Mouse (Mus musculus): ENCODE results near the gene Ccdc85a. TPM values are rescaled to one million over a fixed set of nuclear protein-coding genes. Genes with fewer than 3 reads are reported as not detected.
A peak's percentile ranks its signal among the peaks of the same experiment; 100 is the strongest.

Ccdc85a gene
- polyA plus RNA-seq, 2 experiments = 1.8 to 2.6 TPM

DNA sequence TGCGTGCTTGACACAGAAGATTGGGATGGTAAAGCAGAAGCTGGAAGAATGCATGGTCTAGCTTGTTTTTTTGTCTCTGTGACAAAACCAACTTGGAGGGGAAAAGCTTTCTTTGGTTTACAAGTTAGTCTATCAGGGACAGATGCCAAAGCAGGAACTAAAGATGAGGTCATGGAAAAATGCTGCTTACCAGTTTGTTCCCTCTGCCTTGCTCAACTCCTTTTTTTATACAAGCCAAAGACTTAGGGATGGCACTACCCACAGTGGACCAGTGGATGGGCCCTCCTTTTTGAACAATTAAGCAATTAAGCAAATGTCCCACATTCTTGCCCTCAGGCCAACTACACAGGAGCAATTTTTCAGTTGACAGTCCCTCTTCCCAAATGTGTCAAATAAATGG lies 42.8 kb downstream of the Ccdc85a start:
- DNase-seq (ENCODE audit: low spot score) = no peak
- H3K4me2 ChIP-seq (replicated peaks; ENCODE audit: low read depth, low read length, severe bottlenecking) = no peak overlapping the region
- no peak for ATAC-seq (ENCODE audit: low FRiP score, low read depth)
- H3K9me3 ChIP-seq (ENCODE audit: control insufficient read depth, low read length) = no peaks in the 10 kb centered on the region
- no peaks in the 10 kb centered on the region for H3K4me1 ChIP-seq (ENCODE audit: control insufficient read depth, insufficient read depth, low read length)
- H3K36me3 ChIP-seq (ENCODE audit: control insufficient read depth, insufficient read depth, low read length) = no peaks in the 10 kb centered on the region
- H3K9ac ChIP-seq (ENCODE audit: low read depth, low read length, severe bottlenecking) = no peak overlapping the region
- TF ChIP-seq POLR2A (IDR thresholded peaks at IDR 0.05; ENCODE audit: borderline replicate concordance, extremely low read depth, insufficient read depth, insufficient read length) = no peak
- no peak overlapping the region for H3K4me3 ChIP-seq (replicated peaks; ENCODE audit: low read length)
- 85% methylated on average over 1 of the region's 1 CpGs for WGBS
- H3K27ac ChIP-seq (replicated peaks; ENCODE audit: low read depth, low read length) = no peak overlapping the region
- H3K27me3 ChIP-seq (ENCODE audit: control insufficient read depth, insufficient read depth, low read length) = no peaks in the 10 kb centered on the region

DNA sequence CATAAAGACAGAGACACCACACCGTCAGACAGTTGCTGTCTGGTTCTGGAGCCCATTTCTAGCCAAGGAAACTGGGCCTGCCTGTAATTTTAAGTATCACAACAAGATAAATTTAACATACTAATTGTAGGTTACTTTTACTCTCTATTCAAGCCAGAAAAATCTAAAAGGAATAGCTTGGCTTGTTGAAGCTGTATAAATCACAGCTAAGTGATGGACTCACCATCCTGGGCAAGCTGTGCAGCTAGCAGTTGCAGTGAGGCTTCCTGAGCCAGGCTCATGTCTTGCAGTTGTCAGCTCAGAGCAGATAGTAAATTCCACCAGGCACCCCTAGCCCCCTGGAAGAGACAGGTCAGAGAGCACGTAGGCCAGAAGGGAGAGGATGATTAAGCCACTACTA lies 50.8 kb downstream of the Ccdc85a start:
- no peak overlapping the region for H3K4me3 ChIP-seq (replicated peaks; ENCODE audit: low read length)
- H3K27me3 ChIP-seq (ENCODE audit: control insufficient read depth, insufficient read depth, low read length) = no peaks in the 10 kb centered on the region
- no peak overlapping the region for H3K27ac ChIP-seq (replicated peaks; ENCODE audit: low read depth, low read length)
- H3K4me1 ChIP-seq (ENCODE audit: control insufficient read depth, insufficient read depth, low read length) = no peaks in the 10 kb centered on the region
- 0 out of 2 replicates have a peak, but pooled peaks cover 6% of the 10 kb centered on the region for H3K9me3 ChIP-seq (ENCODE audit: control insufficient read depth, low read length)
- DNase-seq (ENCODE audit: low spot score) (no peak), ATAC-seq (ENCODE audit: low FRiP score, low read depth) (no peak)
- H3K4me2 ChIP-seq (replicated peaks; ENCODE audit: low read depth, low read length, severe bottlenecking) = no peak overlapping the region
- no peak overlapping the region for H3K9ac ChIP-seq (ENCODE audit: low read depth, low read length, severe bottlenecking)
- TF ChIP-seq POLR2A (IDR thresholded peaks at IDR 0.05; ENCODE audit: borderline replicate concordance, extremely low read depth, insufficient read depth, insufficient read length) = no peak
- 86% methylated on average over 2 of the region's 2 CpGs for WGBS
- H3K36me3 ChIP-seq (ENCODE audit: control insufficient read depth, insufficient read depth, low read length) = no peaks in the 10 kb centered on the region

DNA sequence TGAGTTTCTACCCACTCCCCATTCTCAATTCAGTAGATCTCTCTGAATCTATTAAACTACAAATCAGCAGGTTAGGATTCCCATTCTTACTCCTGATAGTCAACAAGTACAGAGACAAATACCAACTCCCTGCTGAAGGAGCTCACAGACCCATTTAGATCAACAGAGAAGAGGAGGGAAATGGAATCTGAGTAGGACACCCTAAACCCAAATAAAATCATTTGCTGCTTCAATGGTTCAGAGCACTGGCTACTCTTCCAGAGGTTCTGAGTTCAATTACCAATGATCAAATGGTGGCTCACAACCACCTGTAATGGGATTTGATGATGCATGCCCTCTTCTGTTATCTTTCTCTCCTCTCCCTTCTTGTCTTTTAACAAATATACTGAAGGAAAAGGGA lies 82.9 kb downstream of the Ccdc85a start:
- no peaks in the 10 kb centered on the region for H3K27me3 ChIP-seq (ENCODE audit: control insufficient read depth, insufficient read depth, low read length)
- H3K36me3 ChIP-seq (ENCODE audit: control insufficient read depth, insufficient read depth, low read length) = no peaks in the 10 kb centered on the region
- no peak overlapping the region for H3K27ac ChIP-seq (replicated peaks; ENCODE audit: low read depth, low read length)
- H3K9ac ChIP-seq (ENCODE audit: low read depth, low read length, severe bottlenecking) = no peak overlapping the region
- H3K4me3 ChIP-seq (replicated peaks; ENCODE audit: low read length) = no peak overlapping the region
- H3K4me2 ChIP-seq (replicated peaks; ENCODE audit: low read depth, low read length, severe bottlenecking) = no peak overlapping the region
- ATAC-seq (ENCODE audit: low FRiP score, low read depth) = no peak
- DNase-seq (ENCODE audit: low spot score) = no peak
- no peak for TF ChIP-seq POLR2A (IDR thresholded peaks at IDR 0.05; ENCODE audit: borderline replicate concordance, extremely low read depth, insufficient read depth, insufficient read length)
- no peaks in the 10 kb centered on the region for H3K9me3 ChIP-seq (ENCODE audit: control insufficient read depth, low read length)
- no peaks in the 10 kb centered on the region for H3K4me1 ChIP-seq (ENCODE audit: control insufficient read depth, insufficient read depth, low read length)

DNA sequence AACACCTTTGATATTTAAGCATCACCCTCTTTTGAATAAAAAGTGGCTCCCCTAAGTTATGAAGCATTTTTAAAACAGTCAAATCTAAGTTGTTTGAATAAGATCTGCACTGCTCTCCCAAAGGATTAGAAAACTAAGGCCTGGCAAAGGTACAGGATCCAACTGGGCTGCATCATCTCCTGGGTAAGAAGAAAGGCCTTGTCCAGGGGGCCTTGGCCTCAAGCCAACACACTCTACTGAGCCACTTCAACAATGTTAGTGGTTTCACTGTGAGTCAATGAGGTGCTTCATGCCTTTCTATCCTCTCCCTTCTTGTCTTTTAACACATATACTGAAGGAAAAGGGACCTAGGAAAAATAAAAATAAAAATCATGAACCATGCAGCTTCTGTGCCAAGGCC lies 87.1 kb downstream of the Ccdc85a start:
- H3K9ac ChIP-seq (ENCODE audit: low read depth, low read length, severe bottlenecking) = no peak overlapping the region
- no peaks in the 10 kb centered on the region for H3K9me3 ChIP-seq (ENCODE audit: control insufficient read depth, low read length)
- peak; percentile 10 for DNase-seq (ENCODE audit: low spot score)
- H3K4me2 ChIP-seq (replicated peaks; ENCODE audit: low read depth, low read length, severe bottlenecking) = no peak overlapping the region
- H3K27ac ChIP-seq (replicated peaks; ENCODE audit: low read depth, low read length) = no peak overlapping the region
- no peak for TF ChIP-seq POLR2A (IDR thresholded peaks at IDR 0.05; ENCODE audit: borderline replicate concordance, extremely low read depth, insufficient read depth, insufficient read length)
- no peak for ATAC-seq (ENCODE audit: low FRiP score, low read depth)
- H3K27me3 ChIP-seq (ENCODE audit: control insufficient read depth, insufficient read depth, low read length) = no peaks in the 10 kb centered on the region
- H3K4me1 ChIP-seq (ENCODE audit: control insufficient read depth, insufficient read depth, low read length) = no peaks in the 10 kb centered on the region
- no peaks in the 10 kb centered on the region for H3K36me3 ChIP-seq (ENCODE audit: control insufficient read depth, insufficient read depth, low read length)
- no peak overlapping the region for H3K4me3 ChIP-seq (replicated peaks; ENCODE audit: low read length)

DNA sequence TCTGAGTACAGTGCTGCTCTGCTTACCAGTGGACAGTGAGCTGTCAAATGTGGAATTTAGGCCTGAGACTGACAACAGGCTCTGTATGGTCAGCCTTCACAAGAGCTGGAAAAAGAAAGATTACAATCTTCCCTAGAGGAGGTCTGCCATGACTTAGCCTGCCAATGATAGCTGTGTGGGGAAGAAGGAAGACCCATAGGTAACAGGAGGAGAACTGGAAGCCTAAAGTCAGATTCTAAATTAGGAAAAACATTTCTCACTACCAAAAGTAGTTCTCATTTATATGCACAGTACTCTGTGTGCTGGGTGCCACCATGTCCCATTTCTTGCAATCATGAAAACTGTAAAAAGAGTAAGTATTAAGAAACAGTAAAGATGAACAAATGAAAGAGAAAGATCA lies 90.8 kb downstream of the Ccdc85a start:
- DNase-seq (ENCODE audit: low spot score) (no peak), ATAC-seq (ENCODE audit: low FRiP score, low read depth) (no peak)
- H3K9me3 ChIP-seq (ENCODE audit: control insufficient read depth, low read length) = no peaks in the 10 kb centered on the region
- H3K27ac ChIP-seq (replicated peaks; ENCODE audit: low read depth, low read length) = no peak overlapping the region
- no peaks in the 10 kb centered on the region for H3K27me3 ChIP-seq (ENCODE audit: control insufficient read depth, insufficient read depth, low read length)
- no peaks in the 10 kb centered on the region for H3K36me3 ChIP-seq (ENCODE audit: control insufficient read depth, insufficient read depth, low read length)
- H3K4me2 ChIP-seq (replicated peaks; ENCODE audit: low read depth, low read length, severe bottlenecking) = no peak overlapping the region
- H3K4me1 ChIP-seq (ENCODE audit: control insufficient read depth, insufficient read depth, low read length) = no peaks in the 10 kb centered on the region
- no peak overlapping the region for H3K4me3 ChIP-seq (replicated peaks; ENCODE audit: low read length)
- TF ChIP-seq POLR2A (IDR thresholded peaks at IDR 0.05; ENCODE audit: borderline replicate concordance, extremely low read depth, insufficient read depth, insufficient read length) = no peak
- no peak overlapping the region for H3K9ac ChIP-seq (ENCODE audit: low read depth, low read length, severe bottlenecking)

DNA sequence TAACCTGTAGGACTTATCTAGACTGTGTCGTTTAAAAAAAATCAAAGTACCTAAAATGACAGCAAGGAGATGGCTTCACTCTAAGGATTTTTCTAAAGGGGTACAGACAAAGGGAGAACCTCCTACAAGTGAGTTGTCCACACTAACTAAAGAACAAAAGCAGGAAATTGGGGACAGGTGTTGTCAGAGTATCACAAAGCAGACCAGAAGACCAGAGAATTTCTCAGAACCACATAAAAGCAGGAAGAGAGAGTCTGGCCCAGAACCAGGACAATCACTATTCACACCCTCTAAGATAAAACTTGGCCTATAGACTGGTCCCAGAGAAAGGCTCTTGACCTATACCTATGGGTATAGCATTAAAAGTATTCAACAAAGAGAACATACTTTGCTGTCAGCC lies 92.8 kb downstream of the Ccdc85a start:
- WGBS = 74% methylated on average over 1 of the region's 1 CpGs
- no peaks in the 10 kb centered on the region for H3K4me1 ChIP-seq (ENCODE audit: control insufficient read depth, insufficient read depth, low read length)
- no peak for TF ChIP-seq POLR2A (IDR thresholded peaks at IDR 0.05; ENCODE audit: borderline replicate concordance, extremely low read depth, insufficient read depth, insufficient read length)

More for the DNA sequence above, 92.8 kb downstream of the Ccdc85a start:
- Histone ChIP-seq H3K4me2 (replicated peaks; ENCODE audit: low read depth, low read length, severe bottlenecking) (no peak overlapping the region), H3K36me3 (ENCODE audit: control insufficient read depth, insufficient read depth, low read length) (no peaks in the 10 kb centered on the region), H3K9me3 (ENCODE audit: control insufficient read depth, low read length) (no peaks in the 10 kb centered on the region), H3K4me3 (replicated peaks; ENCODE audit: low read length) (no peak overlapping the region), H3K9ac (ENCODE audit: low read depth, low read length, severe bottlenecking) (no peak overlapping the region), H3K27ac (replicated peaks; ENCODE audit: low read depth, low read length) (no peak overlapping the region), H3K27me3 (ENCODE audit: control insufficient read depth, insufficient read depth, low read length) (no peaks in the 10 kb centered on the region)
- ATAC-seq (ENCODE audit: low FRiP score, low read depth) (no peak), DNase-seq (ENCODE audit: low spot score) (no peak)

All from limb, embryonic 14.5 days (tissue).